Mouse (Mus musculus) bone marrow macrophage, adult 2 months (primary cell): Measurements from ENCODE around the gene Gemin2. TPM values are rescaled to one million over a fixed set of nuclear protein-coding genes. Genes with fewer than 3 reads are reported as not detected.

ENCODE experiments used
- H3K27ac ChIP-seq: 2 replicates; pipeline ENCODE4 v1.5.1; 2012; ENCODE audit warnings: low read depth, low read length; ENCODE audit not compliant: insufficient read depth
- H3K4me1 ChIP-seq: 2 replicates; pipeline ENCODE4 v1.6.1; 2012; ENCODE audit warnings: low read length; ENCODE audit not compliant: control insufficient read depth, insufficient read depth
- H3K4me3 ChIP-seq: 2 replicates; pipeline ENCODE4 v1.5.1; 2012; ENCODE audit warnings: mild to moderate bottlenecking, low read length, moderate library complexity; ENCODE audit not compliant: insufficient read depth
- CTCF ChIP-seq: IDR thresholded peaks from 2 replicates; pipeline ENCODE4 v1.5.1; 2012; ENCODE audit warnings: low read depth, mild to moderate bottlenecking, low read length, moderate library complexity
- POLR2A ChIP-seq: IDR thresholded peaks from 2 replicates; pipeline ENCODE4 v1.6.1; 2012; ENCODE audit warnings: mild to moderate bottlenecking, low read depth, low read length, borderline replicate concordance
- polyA plus RNA-seq: library from polyadenylated mRNA; stranded (reverse); fragments of >200 nt; gene quantifications from 2 replicates; pipeline ENCODE4 v1.2.4, GENCODE M21; 2012; ENCODE audit not compliant: missing spikeins, insufficient read depth, insufficient read length

Gemin2 gene
- polyA plus RNA-seq, 1 experiment: 6.3 TPM

GRCm38 (mm10) chr12:59019891-59020290 is 6.7 kb downstream of the Gemin2 start:
- Histone ChIP-seq H3K4me1 (no peaks in the 10 kb centered on the region; the same call in 1 of the 2 replicates), H3K4me3 (no peak overlapping the region), H3K27ac (no peak overlapping the region)
- TF ChIP-seq CTCF (no peak), POLR2A (no peak)

- H3K27ac ChIP-seq: no peak overlapping the region
- no peaks in the 10 kb centered on the region; the same call in 1 of the 2 replicates for H3K4me1 ChIP-seq
- H3K4me3 ChIP-seq: no peak overlapping the region
- TF ChIP-seq POLR2A: no peak
- no peak for TF ChIP-seq CTCF
Measured at GRCm38 (mm10) chr12:59021306-59021705, 8.1 kb downstream of the Gemin2 start.

- no peaks in the 10 kb centered on the region for H3K4me1 ChIP-seq
- H3K4me3 ChIP-seq: no peak overlapping the region
- TF ChIP-seq CTCF: no peak
- no peak for TF ChIP-seq POLR2A
- no peak overlapping the region for H3K27ac ChIP-seq
Measured at GRCm38 (mm10) chr12:59032101-59032500, 18.9 kb downstream of the Gemin2 start.

GRCm38 (mm10) chr12:59039162-59039970 is 26.2 kb downstream of the Gemin2 start:
- Histone ChIP-seq H3K27ac (peak overlapping the region; percentile 92), H3K4me3 (no peak overlapping the region), H3K4me1 (peaks cover 10% of the 10 kb centered on the region)
- no peak for TF ChIP-seq POLR2A
- no peak for TF ChIP-seq CTCF

- Histone ChIP-seq H3K27ac (peak overlapping the region; percentile 92), H3K4me3 (peak overlapping the region; percentile 34; the same call in 1 of the 2 replicates), H3K4me1 (peaks cover 10% of the 10 kb centered on the region)
- TF ChIP-seq CTCF (no peak), POLR2A (no peak)
Measured at GRCm38 (mm10) chr12:59039971-59040844, 27.0 kb downstream of the Gemin2 start.

GRCm38 (mm10) chr12:59040851-59041250 is 27.7 kb downstream of the Gemin2 start:
- TF ChIP-seq CTCF (no peak), POLR2A (no peak; the same call in 1 of the 2 replicates)
- peaks cover 10% of the 10 kb centered on the region for H3K4me1 ChIP-seq
- peak overlapping the region; percentile 92; the same call in 1 of the 2 replicates for H3K27ac ChIP-seq
- no peak overlapping the region for H3K4me3 ChIP-seq

- Histone ChIP-seq H3K27ac (no peak overlapping the region), H3K4me1 (peaks cover 30% of the 10 kb centered on the region), H3K4me3 (no peak overlapping the region)
- TF ChIP-seq POLR2A: no peak
- TF ChIP-seq CTCF: no peak
Measured at GRCm38 (mm10) chr12:59052470-59052869, 39.3 kb downstream of the Gemin2 start.

- peaks cover 30% of the 10 kb centered on the region for H3K4me1 ChIP-seq
- TF ChIP-seq CTCF: no peak
- no peak for TF ChIP-seq POLR2A
- no peak overlapping the region for H3K4me3 ChIP-seq
- no peak overlapping the region for H3K27ac ChIP-seq
Measured at GRCm38 (mm10) chr12:59053166-59053565, 40.0 kb downstream of the Gemin2 start.

- no peak for TF ChIP-seq CTCF
- TF ChIP-seq POLR2A: no peak
Measured at GRCm38 (mm10) chr12:59053976-59054375, 40.8 kb downstream of the Gemin2 start.

GRCm38 (mm10) chr12:59055196-59055850 is 42.1 kb downstream of the Gemin2 start:
- H3K4me3 ChIP-seq: no peak overlapping the region
- TF ChIP-seq POLR2A: no peak
- no peak for TF ChIP-seq CTCF
- H3K4me1 ChIP-seq: peaks cover 29% of the 10 kb centered on the region
- H3K27ac ChIP-seq: no peak overlapping the region

More at GRCm38 (mm10) chr12:59053976-59054375, 40.8 kb downstream of the Gemin2 start:
- Histone ChIP-seq H3K27ac (no peak overlapping the region), H3K4me3 (no peak overlapping the region), H3K4me1 (peaks cover 28% of the 10 kb centered on the region)
